Mouse (Mus musculus): ENCODE measurements around the gene Huwe1.

- no peak for TF ChIP-seq POLR2A (IDR thresholded peaks at IDR 0.05; ENCODE audit: insufficient read depth, low read depth, low read length)
- no peak for TF ChIP-seq CTCF (IDR thresholded peaks at IDR 0.05; ENCODE audit: insufficient read depth, low read depth, low read length)
Measured at GRCm38 (mm10) chrX:151938852-151939251, 138.2 kb downstream of the Huwe1 start.

Measured in olfactory bulb, adult 2 months (tissue).